Mouse (Mus musculus): ENCODE data around the gene AC131692.1. TPM values are rescaled to one million over a fixed set of nuclear protein-coding genes. Genes with fewer than 3 reads are reported as not detected.

Gene AC131692.1
- polyA plus RNA-seq, 1 experiment from 2014 or later, result 0.21 TPM

DNA sequence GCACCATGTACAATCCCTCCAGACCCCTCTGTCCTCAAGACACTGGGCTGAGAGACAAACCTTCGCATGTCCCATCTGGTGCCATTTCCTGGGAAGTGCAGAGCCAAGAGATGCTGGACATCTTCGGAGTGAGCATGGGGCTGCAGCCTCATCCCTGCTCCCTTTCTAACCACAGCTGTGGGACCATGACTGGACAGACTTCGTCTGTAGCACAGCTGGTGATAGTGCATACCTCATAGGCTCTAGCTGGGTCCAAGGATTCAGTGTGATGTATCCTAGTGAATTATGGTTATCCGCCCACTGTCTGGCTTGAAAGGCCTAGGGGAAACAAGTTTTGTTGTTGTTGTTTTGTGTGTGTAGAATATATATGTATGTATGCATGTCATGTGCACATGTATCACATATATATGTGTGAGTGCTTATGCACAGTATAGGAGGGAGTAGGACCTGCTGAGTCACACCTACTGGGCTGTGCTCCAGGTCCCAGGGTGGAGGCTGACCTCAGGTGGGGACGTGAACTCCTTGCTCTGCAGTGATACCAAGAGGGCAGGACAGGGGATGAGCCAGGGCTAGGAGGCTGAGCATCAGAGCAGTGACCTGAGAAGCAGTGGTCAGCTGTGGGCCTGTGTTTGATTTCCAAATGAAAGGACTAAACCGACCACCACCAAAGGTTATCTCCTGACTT lies 8.1 kb downstream of the AC131692.1 start:
- Histone ChIP-seq H3K27me3 (no peaks in the 10 kb centered on the region), H3K9ac (no peak overlapping the region), H3K36me3 (no peaks in the 10 kb centered on the region; the same call in 1 of the 2 replicates), H3K4me1 (no peaks in the 10 kb centered on the region), H3K27ac (no peak overlapping the region), H3K9me3 (no peaks in the 10 kb centered on the region), H3K4me2 (no peak overlapping the region), H3K4me3 (no peak overlapping the region)
- no peak for ATAC-seq (ENCODE audit: borderline replicate concordance, extremely low read depth, low FRiP score, low TSS enrichment)
- 71% methylated on average over 6 of the region's 6 CpGs for WGBS

GRCm38 (mm10) chr19:6104476-6104875 lies 10.3 kb downstream of the AC131692.1 start:
- Histone ChIP-seq H3K27me3 (no peaks in the 10 kb centered on the region), H3K9ac (no peak overlapping the region), H3K9me3 (no peaks in the 10 kb centered on the region), H3K27ac (no peak overlapping the region), H3K4me2 (no peak overlapping the region), H3K4me3 (no peak overlapping the region), H3K36me3 (no peaks in the 10 kb centered on the region), H3K4me1 (no peaks in the 10 kb centered on the region)
- no peak for ATAC-seq (ENCODE audit: borderline replicate concordance, extremely low read depth, low FRiP score, low TSS enrichment)
- 75% methylated on average over 4 of the region's 4 CpGs for WGBS

DNA sequence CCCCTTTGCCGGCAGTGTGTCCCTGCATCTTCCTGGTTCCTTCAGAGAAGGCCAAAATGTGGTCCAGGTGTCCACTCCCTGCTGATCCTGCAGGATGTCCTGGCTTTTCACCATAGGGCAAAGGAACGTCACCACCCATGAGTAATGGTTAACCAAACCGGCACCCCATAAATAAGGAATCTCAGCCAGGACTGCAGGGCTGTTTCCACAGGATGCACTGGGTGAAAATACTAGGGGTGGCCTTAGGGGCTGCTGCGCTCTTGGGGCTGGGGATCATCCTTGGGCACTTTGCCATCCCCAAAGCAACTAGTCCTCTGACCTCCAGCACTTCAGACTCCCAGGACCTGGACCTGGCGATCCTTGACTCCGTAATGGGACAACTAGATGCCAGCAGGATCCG lies 11.4 kb downstream of the AC131692.1 start, which contains the start of gene Naaladl1:
Gene Naaladl1, plus strand, starts transcription at position 197 of the 400 bp plus-strand sequence.
- Histone ChIP-seq H3K4me2 (no peak within 1 kb of the TSS), H3K9me3 (no peaks in the 10 kb centered on the region), H3K9ac (no peak within 1 kb of the TSS), H3K36me3 (no peaks in the 10 kb centered on the region), H3K27me3 (no peaks in the 10 kb centered on the region), H3K27ac (no peak within 1 kb of the TSS), H3K4me1 (no peaks in the 10 kb centered on the region), H3K4me3 (no peak within 1 kb of the TSS)
- WGBS, result 82% methylated on average over 7 of the region's 7 CpGs
- ATAC-seq (ENCODE audit: borderline replicate concordance, extremely low read depth, low FRiP score, low TSS enrichment), result no peak

- ATAC-seq (ENCODE audit: borderline replicate concordance, extremely low read depth, low FRiP score, low TSS enrichment), result no peak
- WGBS, result 29% methylated on average over 6 of the region's 6 CpGs
- Histone ChIP-seq H3K4me2 (no peak overlapping the region), H3K4me3 (no peak overlapping the region), H3K4me1 (peaks cover 14% of the 10 kb centered on the region), H3K36me3 (peaks cover 25% of the 10 kb centered on the region), H3K9ac (no peak overlapping the region), H3K27me3 (no peaks in the 10 kb centered on the region), H3K27ac (no peak overlapping the region), H3K9me3 (no peaks in the 10 kb centered on the region)
Measured at GRCm38 (mm10) chr19:6113116-6113515, 18.9 kb downstream of the AC131692.1 start.

- Histone ChIP-seq H3K4me2 (peak overlapping the region; percentile 85; the same call in 1 of the 2 replicates), H3K27ac (no peak overlapping the region), H3K27me3 (no peaks in the 10 kb centered on the region), H3K9me3 (no peaks in the 10 kb centered on the region), H3K9ac (0 out of 2 replicates have a peak overlapping the region, but pooled peaks have one; percentile 2), H3K36me3 (peaks cover 25% of the 10 kb centered on the region), H3K4me3 (0 out of 2 replicates have a peak overlapping the region, but pooled peaks have one; percentile 6), H3K4me1 (peaks cover 22% of the 10 kb centered on the region)
- no peak for ATAC-seq (ENCODE audit: borderline replicate concordance, extremely low read depth, low FRiP score, low TSS enrichment)
- 87% methylated on average over 15 of the region's 15 CpGs for WGBS
Measured at GRCm38 (mm10) chr19:6116113-6116850, 22.1 kb downstream of the AC131692.1 start.

GRCm38 (mm10) chr19:6117346-6117985 lies 23.2 kb downstream of the AC131692.1 start:
- Histone ChIP-seq H3K4me2 (peak overlapping the region; percentile 85), H3K9me3 (no peaks in the 10 kb centered on the region), H3K36me3 (peaks cover 25% of the 10 kb centered on the region), H3K4me1 (peaks cover 22% of the 10 kb centered on the region), H3K27ac (peak overlapping the region; percentile 99), H3K27me3 (no peaks in the 10 kb centered on the region), H3K9ac (peak overlapping the region; percentile 81), H3K4me3 (peak overlapping the region; percentile 70)
- WGBS, result 3% methylated on average over 32 of the region's 32 CpGs
- ATAC-seq (ENCODE audit: borderline replicate concordance, extremely low read depth, low FRiP score, low TSS enrichment), result no peak

DNA sequence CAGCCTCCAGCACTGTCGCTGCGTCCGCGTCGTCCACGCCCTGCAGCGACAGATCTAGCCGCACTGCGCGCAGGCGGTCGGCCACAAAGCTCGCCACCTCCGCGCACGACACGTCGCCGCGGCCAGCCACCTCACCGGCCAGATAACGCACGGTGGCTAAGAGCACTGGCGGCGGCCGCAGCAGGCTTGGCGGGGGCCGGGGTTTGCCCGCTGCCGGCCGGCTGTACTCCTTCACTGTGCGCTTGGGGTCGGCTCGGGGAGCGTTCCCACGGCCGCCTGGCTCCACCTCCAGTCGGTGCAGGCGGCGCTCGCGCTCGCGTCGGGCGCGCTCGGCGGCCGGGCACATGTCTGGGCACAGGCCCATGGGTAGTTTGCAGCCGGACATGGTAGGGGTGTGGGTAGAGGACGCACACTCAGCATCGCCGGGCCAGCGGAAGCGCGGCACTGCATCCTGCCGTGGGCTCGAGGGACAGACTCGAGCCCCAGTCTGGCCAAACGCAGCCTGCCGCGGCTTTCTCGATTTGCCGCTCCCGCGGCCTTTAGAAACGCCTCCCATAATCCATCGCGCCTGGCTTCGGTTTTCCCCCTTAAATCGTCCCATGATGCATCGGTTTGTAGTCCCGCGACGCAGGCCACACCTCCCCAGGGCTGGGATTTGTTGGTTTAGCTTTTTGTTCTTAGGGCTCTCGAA lies 23.9 kb downstream of the AC131692.1 start, which contains the start of gene Sac3d1:
Gene Sac3d1, minus strand, starts transcription at position 665 of the 691 bp plus-strand sequence.
- Histone ChIP-seq H3K27me3 (no peaks in the 10 kb centered on the region), H3K4me2 (peak within 1 kb of the TSS; percentile 85), H3K9me3 (no peaks in the 10 kb centered on the region), H3K4me1 (peaks cover 22% of the 10 kb centered on the region), H3K4me3 (peak within 1 kb of the TSS; percentile 70), H3K9ac (peak within 1 kb of the TSS; percentile 81), H3K36me3 (peaks cover 25% of the 10 kb centered on the region), H3K27ac (peak within 1 kb of the TSS; percentile 99)
- under 1% methylated on average over 76 of the region's 77 CpGs for WGBS
- ATAC-seq (ENCODE audit: borderline replicate concordance, extremely low read depth, low FRiP score, low TSS enrichment), result peak; percentile 87

GRCm38 (mm10) chr19:6118677-6119185 lies 24.5 kb downstream of the AC131692.1 start:
- no peaks in the 10 kb centered on the region for H3K27me3 ChIP-seq
- peak overlapping the region; percentile 99 for H3K27ac ChIP-seq
- peak overlapping the region; percentile 70 for H3K4me3 ChIP-seq
- ATAC-seq (ENCODE audit: borderline replicate concordance, extremely low read depth, low FRiP score, low TSS enrichment), result peak; percentile 35
- H3K4me1 ChIP-seq, result peaks cover 22% of the 10 kb centered on the region
- no peaks in the 10 kb centered on the region for H3K9me3 ChIP-seq
- H3K36me3 ChIP-seq, result peaks cover 25% of the 10 kb centered on the region
- peak overlapping the region; percentile 85 for H3K4me2 ChIP-seq
- H3K9ac ChIP-seq, result peak overlapping the region; percentile 81
- WGBS, result 1% methylated on average over 8 of the region's 8 CpGs

DNA sequence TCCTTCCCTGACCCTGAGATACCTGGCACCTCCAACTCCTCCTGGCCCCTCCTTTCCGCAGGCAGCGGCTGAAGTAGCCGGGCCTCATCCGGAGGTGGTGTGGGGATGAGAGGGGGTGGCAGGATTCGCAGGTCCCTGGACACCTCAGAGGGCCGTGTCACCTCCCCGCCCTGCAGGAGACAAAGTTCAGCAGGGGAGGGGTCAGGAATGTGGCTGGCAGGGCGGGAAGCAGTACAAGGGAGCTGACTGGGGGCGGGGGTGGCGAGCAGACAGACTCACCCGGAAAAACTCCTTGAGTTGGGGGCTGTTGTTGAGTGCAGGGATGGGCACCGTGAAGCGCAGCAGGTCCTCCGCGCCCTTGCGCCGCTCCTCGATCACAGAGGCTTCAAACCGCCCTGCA lies 27.5 kb downstream of the AC131692.1 start:
- no peaks in the 10 kb centered on the region for H3K27me3 ChIP-seq
- H3K27ac ChIP-seq, result no peak overlapping the region
- peaks cover 16% of the 10 kb centered on the region for H3K4me1 ChIP-seq
- no peak overlapping the region for H3K4me3 ChIP-seq
- no peaks in the 10 kb centered on the region for H3K36me3 ChIP-seq
- no peak for ATAC-seq (ENCODE audit: borderline replicate concordance, extremely low read depth, low FRiP score, low TSS enrichment)
- WGBS, result 28% methylated on average over 19 of the region's 19 CpGs
- H3K9ac ChIP-seq, result no peak overlapping the region
- no peak overlapping the region for H3K4me2 ChIP-seq
- H3K9me3 ChIP-seq, result no peaks in the 10 kb centered on the region

DNA sequence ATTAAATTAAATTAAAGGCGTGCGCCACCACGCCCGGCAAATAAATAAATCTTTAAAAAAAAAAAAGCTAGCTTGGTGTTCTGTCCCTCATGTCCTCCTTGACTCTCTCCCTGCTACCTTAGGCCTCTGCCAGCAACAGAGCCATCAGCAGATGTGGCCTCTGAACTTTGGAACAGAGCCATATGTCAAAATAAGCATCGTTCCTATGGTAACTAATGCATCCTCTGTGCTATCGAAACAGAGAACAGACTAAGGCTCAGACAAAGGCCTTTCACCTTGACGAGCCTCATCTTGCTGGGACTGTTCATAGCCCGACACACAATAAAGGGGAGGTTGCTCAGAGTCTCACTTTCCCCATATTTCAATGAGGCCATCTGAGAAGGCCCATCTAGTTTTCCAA lies 29.1 kb downstream of the AC131692.1 start:
- H3K36me3 ChIP-seq, result no peaks in the 10 kb centered on the region
- ATAC-seq (ENCODE audit: borderline replicate concordance, extremely low read depth, low FRiP score, low TSS enrichment), result no peak
- H3K27ac ChIP-seq, result no peak overlapping the region
- H3K9me3 ChIP-seq, result no peaks in the 10 kb centered on the region
- H3K4me2 ChIP-seq, result no peak overlapping the region
- H3K27me3 ChIP-seq, result no peaks in the 10 kb centered on the region
- H3K4me3 ChIP-seq, result no peak overlapping the region
- H3K4me1 ChIP-seq, result peaks cover 13% of the 10 kb centered on the region
- 71% methylated on average over 8 of the region's 8 CpGs for WGBS
- H3K9ac ChIP-seq, result no peak overlapping the region

DNA sequence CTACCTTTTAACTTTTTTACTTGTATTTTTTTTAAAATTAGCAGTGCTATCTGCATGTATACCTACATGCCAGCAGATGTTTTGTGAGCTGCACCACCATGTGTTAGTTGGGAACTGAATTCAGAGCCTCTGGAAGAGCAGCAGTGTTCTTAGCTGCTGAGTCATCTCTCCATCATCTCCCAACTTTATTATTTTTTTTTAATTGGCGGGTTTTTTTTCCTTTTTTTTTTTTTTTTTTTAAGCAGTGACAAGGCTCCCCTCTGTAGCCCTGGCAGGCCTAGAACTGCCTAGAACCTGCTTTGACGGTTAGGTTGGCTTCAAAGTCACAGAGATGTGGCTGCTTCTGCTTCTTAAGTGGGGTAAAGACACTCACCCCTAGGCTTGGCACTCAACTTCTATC lies 30.7 kb downstream of the AC131692.1 start:
- Histone ChIP-seq H3K4me3 (no peak overlapping the region), H3K4me1 (peaks cover 5% of the 10 kb centered on the region; the same call in 1 of the 2 replicates), H3K27ac (no peak overlapping the region), H3K27me3 (no peaks in the 10 kb centered on the region), H3K9ac (no peak overlapping the region), H3K36me3 (no peaks in the 10 kb centered on the region), H3K9me3 (no peaks in the 10 kb centered on the region), H3K4me2 (no peak overlapping the region)
- ATAC-seq (ENCODE audit: borderline replicate concordance, extremely low read depth, low FRiP score, low TSS enrichment), result no peak
- 64% methylated on average over 2 of the region's 2 CpGs for WGBS

Measured in lung, embryonic 15.5 days (tissue).